Mouse (Mus musculus) CD4-positive, CD25-positive, alpha-beta regulatory T cell, adult 2 months (primary cell): ENCODE measurements at regions not wholly inside any gene's neighbourhood (a gene's known extent, or its start where the extent isn't known, plus 50 kb on each side); places are given as distances from the start of the nearest gene placed in this dataset.
A peak's percentile ranks its signal among the peaks of the same experiment; 100 is the strongest.

ENCODE experiments used
- DNase-seq: peaks from one replicate; pipeline ENCODE4 v3.0.0-alpha.2; 2012; ENCODE audit warnings: low read depth, low spot score

- no peak for DNase-seq
Observed at GRCm38 (mm10) chr11:114611690-114612089, 56.6 kb upstream of the Rpl38 start.

- DNase-seq, result peak; percentile 4
Observed at GRCm38 (mm10) chr11:114608009-114608408, 60.3 kb upstream of the Rpl38 start.

- no peak for DNase-seq
Observed at GRCm38 (mm10) chr11:114603108-114603507, 65.2 kb upstream of the Rpl38 start.

GRCm38 (mm10) chr11:114597225-114597624 is 71.1 kb upstream of the Rpl38 start:
- no peak for DNase-seq

- no peak for DNase-seq
Observed at GRCm38 (mm10) chr11:114592961-114593360, 75.4 kb upstream of the Rpl38 start.

- no peak for DNase-seq
Observed at GRCm38 (mm10) chr11:114588554-114588953, 79.8 kb upstream of the Rpl38 start.

GRCm38 (mm10) chr11:114587986-114588385 is 80.3 kb upstream of the Rpl38 start:
- DNase-seq, result no peak

- no peak for DNase-seq
Observed at GRCm38 (mm10) chr11:114586400-114586799, 81.9 kb upstream of the Rpl38 start.

GRCm38 (mm10) chr11:114584804-114585203 is 83.5 kb upstream of the Rpl38 start:
- no peak for DNase-seq

- no peak for DNase-seq
Observed at GRCm38 (mm10) chr11:114584146-114584545, 84.2 kb upstream of the Rpl38 start.

- no peak for DNase-seq
Observed at GRCm38 (mm10) chr11:114579986-114580385, 88.3 kb upstream of the Rpl38 start.

GRCm38 (mm10) chr11:114578551-114578950 is 89.8 kb upstream of the Rpl38 start:
- DNase-seq, result no peak

- DNase-seq, result peak; percentile 62
Observed at GRCm38 (mm10) chr11:114576803-114577202, 91.5 kb upstream of the Rpl38 start.

GRCm38 (mm10) chr11:114571144-114571869 is 97.0 kb upstream of the Rpl38 start:
- DNase-seq, result peak; percentile 12

GRCm38 (mm10) chr11:114570076-114570475 is 98.2 kb upstream of the Rpl38 start:
- no peak for DNase-seq

- no peak for DNase-seq
Observed at GRCm38 (mm10) chr11:114567814-114568800, 100.2 kb upstream of the Rpl38 start.

GRCm38 (mm10) chr11:114567045-114567780 is 101.1 kb upstream of the Rpl38 start:
- DNase-seq, result no peak

- peak; percentile 27 for DNase-seq
Observed at GRCm38 (mm10) chr11:114564949-114565348, 103.4 kb upstream of the Rpl38 start.

- no peak for DNase-seq
Observed at GRCm38 (mm10) chr11:114563172-114563571, 105.2 kb upstream of the Rpl38 start.

- DNase-seq, result peak; percentile 56
Observed at GRCm38 (mm10) chr11:114554576-114554975, 113.7 kb upstream of the Rpl38 start.

GRCm38 (mm10) chr11:114553992-114554391 is 114.3 kb upstream of the Rpl38 start:
- peak; percentile 68 for DNase-seq

- DNase-seq, result no peak
Observed at GRCm38 (mm10) chr11:114552176-114552575, 116.1 kb upstream of the Rpl38 start.
